Mouse (Mus musculus): ENCODE measurements at regions not wholly inside any gene's neighbourhood (a gene's known extent, or its start where the extent isn't known, plus 50 kb on each side); places are given as distances from the start of the nearest gene placed in this dataset.

DNA sequence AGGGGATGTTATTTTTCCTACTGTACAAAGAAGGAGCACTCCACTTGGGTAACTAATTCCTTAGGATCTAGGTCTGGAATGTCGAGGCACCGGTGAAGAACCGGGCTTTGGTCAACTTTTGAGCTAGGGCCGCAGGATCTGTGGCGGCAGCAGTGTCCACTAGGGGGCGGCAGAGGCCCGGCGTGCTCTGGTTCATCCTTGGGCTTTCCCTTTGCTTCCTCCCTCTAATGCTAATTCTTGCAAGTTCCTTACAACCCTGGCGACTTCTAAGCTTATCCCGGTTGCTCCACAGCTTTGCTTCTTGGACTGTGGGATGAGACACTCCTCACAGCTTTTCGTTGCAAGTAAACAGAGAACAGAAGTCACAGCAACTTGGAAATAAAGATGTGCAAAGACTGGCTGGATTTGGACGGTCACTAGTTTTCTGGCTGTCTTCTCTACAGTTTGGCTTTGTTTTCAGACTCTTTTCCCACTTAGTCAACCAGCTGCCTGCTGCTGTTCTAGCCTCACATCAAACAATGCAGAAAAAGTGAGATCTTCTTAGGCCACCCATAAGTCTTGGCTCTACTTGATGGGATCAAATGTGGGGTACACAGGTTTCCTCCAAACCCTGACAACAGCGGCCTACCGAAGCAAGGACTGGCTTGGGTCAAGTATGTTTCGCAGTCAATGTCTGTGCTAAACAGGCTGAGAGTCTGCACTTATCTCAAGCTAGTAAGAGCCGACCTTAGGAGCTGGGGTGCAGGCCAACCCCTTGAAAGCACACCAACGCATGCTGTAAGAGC, 51.2 kb upstream of the Tmem72 start:
- peak; percentile 85 to 91 for DNase-seq
- intact Hi-C loops (cut with DNase I): loop anchor here (5.0 kb wide), 4 partner anchors 116 to 1059 kb away; partner anchors contain the start of genes Cxcl12 and Depp1

DNA sequence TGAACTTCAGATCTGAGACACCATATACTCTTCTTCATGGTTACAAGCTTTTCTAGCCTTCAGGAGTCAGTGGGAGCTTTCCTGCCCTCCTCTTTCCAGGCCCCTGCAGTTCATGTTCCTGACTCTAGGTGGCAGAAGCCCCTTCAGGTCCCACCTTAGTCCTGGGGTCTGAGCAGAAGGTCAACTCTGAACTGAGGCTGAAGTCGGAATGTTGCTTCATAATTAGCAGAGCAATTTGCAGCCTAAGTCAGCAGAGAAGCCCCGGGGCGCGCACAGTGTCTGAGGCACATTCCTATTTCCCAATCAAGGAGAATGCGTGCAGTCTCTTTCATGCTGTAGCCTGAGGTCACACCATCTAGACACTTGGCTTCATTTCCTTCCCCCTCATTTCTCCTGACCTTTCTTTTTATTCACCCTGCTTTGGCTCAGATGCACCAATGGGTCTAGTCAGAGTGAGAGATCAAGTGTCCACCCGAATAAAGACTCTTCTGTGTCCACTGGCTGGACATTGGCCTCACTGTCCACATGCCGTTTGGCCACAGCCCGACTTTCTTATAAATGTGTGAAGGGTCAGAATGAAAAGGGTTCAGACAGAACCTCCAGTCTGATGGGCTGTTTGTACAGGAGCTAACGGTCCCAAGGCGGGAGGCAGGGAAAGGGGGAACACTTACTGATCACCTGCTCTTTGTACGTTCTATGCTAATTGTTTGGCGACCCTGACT, 58.4 kb upstream of the Tmem72 start:
- DNase-seq: peak; percentile 53 to 66
- intact Hi-C loops (cut with DNase I): no loop called here

DNA sequence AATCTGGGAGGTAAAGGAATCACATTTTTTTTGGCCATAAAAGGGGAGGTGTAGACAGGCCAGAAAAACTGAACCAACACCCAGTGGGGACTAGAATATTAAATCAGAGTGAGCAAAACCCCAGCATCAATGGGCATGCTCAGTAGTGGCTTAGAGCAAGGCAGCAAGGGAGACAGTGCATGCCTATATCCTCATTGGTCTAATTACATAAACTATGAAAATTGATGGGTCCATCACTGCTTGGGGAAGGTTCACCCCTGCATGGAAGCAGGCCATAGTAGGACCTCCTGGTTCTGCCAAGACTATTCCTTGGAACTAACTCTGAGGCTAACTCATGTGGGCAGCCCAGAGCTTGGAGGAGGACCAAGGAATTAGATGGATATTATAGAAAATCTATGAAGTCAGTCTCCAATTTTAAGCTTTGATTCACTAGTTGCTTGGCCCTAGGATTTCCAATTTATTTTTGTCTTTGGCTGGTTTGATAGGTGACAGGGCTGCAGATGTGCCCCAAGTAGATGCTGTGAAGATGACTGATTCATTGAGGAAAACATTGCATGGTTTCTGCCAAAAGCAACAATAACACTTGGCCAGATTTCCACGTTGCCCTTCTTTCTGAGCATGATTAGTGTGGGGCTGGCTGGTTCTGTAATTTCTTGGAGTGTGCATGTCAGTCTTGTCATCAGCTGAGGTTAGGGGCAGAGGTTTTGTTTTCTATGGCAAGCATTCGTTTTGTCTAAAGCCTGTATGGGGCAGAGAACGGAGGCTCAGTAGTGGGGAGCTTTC, 70.0 kb upstream of the Tmem72 start:
- intact Hi-C loops (cut with DNase I): no loop called here
- no peak for DNase-seq

DNA sequence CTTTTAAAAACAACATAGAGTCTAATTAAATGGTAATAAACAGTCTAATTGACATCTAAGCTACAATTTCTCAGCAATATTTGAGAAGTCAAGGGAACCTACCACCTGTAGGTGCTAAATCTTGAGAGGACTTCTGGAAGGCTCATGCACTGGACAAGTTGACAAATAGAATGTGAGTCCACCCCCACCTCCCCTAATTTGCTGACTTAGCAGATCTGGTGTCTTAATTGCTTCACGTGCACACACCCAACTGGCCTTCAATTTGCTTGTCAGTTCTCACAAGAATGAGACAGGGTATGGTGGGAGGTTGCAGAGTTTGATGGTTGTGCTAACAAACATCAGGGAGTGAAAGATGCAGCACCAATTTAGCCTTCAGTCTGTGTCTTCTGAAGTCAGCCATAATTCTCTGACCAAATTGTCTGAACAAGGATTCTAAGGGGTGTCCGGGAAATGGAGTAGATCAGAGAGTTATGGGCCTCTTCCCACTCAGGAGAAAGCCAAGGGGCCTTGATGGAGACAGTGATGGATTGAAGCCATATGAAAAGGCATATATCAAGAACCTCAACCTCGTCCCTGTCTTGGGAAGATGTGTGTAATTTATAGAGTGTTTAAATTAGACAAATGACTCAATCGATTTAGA, 76.7 kb upstream of the Tmem72 start:
- intact Hi-C loops (cut with DNase I): no loop called here
- no peak for DNase-seq

DNA sequence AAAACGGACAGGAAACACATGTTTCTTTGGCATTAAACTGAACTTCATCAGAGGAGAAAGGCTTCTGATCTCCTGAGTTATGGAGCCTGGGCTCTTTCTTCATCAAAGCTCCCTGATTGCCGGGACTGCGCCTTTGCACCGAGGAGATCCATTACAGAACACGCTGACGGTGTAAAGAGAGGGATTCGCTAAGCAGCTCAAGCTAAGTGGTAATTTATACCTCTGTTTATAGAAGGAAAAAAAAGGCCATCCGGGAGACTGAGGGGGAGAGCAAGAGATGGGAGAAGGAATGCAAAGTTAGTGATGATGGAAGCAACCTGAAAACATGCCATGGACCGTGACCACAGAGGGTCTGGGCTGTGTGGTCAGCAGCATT, 77.2 kb upstream of the Tmem72 start:
- no peak for DNase-seq
- intact Hi-C loops (cut with DNase I): no loop called here

DNA sequence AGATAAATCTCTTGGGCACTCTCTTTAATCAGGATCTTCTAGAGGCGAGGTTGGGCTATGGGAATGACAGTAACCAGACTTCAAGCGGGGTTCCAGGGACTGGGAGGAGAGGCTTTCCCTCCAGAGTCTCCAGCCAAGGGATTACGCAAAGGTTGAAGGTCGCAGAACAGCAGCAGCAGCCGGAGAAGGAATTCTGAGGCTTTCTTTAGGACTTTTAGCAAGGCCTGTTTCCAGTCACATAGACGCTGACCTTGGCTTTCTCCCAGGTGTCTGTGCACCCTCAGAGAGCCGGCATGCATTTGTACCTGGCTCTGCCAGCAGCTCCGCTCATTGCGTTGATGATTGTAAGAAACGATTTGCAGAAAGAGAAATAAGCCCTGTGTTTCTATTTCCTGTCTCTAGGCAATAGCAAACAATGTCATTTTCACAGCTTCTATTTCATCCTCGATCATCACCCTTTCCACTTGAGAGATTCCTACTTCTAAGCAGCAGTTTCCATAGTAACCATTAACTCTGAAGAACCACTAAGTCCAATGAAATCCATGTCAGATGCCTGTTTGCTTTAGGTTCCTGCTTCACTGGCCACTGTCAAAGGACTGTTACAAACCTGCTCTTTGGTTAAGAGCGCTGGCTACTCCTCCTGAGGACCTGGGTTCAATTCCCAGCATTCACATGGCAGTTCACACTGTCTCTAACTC, 104.7 kb upstream of the Tmem72 start:
- DNase-seq: peak; percentile 64 to 66
- intact Hi-C loops (cut with DNase I): no loop called here

DNA sequence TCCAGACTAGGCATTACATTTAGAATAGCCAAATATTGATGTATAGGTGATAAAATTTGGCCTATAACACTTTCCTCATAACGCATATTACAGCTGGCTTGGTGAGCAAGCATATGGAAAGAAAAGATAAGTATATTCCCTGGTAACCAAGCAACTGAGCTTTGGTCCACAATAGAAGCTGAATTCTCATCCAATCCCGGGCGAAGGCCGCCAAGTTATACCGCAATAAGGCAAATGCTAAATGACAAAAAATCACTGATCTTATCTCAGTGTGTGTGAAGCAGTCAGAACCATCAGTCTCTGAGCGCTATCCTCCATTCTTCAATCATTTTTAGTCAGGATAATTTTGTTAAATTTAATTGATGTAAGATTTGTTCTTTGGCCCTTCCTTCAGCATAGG, 105.9 kb upstream of the Tmem72 start:
- DNase-seq: no peak
- intact Hi-C loops (cut with DNase I): no loop called here

DNA sequence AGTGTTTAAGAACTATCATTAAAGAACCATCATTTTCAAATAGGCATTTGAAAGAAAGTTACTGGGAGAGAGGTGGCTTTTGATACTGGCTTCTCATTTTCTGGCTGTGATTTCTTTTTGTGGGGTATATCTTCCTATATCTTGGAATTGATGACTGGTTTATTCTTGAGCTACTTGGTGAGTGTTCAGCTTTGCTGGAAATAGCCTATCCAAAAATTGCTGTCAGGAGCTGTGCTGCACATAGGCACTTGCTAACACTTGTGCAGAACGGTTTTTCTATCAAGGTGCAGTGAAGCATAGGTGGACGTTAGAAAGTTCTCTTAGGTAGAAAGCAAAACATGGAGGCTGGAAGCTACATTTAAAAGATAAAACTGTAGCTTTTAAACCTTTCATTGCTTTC, 108.9 kb upstream of the Tmem72 start:
- no peak for DNase-seq
- intact Hi-C loops (cut with DNase I): no loop called here

DNA sequence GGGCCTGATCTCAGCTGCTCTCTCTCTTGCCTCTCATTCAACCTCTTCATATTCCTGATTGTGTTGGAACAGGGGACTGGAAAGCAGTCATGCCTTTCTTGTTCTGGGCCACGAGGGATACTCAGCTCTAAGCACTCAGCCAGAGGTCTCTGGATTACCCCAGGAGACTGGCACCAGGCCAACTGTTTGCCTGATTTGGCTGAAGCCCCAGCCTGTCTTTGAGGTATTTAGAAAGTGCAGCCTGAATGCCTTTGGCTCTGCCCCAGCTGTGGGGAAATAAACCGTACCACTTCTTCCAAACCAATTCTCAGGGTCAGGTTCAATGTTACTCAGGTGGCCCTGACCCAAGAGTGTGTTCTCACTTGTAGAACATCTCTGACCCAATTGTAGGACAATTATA, 112.6 kb upstream of the Tmem72 start:
- peak; percentile 88 to 89 for DNase-seq
- intact Hi-C loops (cut with DNase I): no loop called here

DNA sequence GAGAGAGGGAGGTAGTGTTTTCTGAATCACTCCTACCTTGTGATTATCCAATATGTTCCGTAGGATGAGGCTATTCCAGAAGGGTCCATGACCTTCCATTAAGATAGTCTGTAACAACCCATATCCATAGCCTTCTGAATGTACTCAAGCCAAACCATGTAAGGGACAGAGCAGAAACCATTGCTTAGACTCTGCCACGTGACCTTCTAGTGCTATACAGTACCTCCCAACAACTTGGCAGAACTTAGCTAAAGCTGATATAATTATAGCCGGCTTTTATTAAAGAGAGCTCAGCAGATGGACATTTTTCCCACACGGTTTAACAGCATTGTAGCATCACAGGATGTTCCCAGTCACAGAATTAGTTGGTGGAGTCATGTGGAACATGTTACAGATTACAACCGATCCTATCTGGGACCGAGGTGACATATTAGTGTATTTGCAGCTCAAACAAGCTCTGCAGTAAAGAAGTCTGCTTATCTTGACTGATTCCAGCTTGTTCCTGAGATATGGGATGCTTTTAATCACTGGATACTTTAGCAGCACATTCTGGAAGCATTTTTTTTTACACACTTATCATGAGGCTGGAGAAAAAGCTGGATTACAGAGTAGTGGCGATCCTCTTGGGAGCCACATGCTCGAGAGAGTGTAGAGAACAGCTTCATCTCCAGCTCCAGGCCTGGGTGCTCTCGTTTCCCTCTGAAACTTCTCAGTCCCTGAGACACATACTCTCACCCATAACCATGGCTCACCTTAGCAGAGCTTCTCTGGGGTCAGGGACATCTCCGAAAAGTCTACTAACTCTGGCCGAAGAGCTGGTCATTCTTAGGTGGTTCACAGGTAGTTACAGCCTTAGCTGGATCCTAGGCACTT, 129.5 kb upstream of the Tmem72 start:
- peak; percentile 5 to 19 for DNase-seq
- intact Hi-C loops (cut with DNase I): no loop called here

DNA sequence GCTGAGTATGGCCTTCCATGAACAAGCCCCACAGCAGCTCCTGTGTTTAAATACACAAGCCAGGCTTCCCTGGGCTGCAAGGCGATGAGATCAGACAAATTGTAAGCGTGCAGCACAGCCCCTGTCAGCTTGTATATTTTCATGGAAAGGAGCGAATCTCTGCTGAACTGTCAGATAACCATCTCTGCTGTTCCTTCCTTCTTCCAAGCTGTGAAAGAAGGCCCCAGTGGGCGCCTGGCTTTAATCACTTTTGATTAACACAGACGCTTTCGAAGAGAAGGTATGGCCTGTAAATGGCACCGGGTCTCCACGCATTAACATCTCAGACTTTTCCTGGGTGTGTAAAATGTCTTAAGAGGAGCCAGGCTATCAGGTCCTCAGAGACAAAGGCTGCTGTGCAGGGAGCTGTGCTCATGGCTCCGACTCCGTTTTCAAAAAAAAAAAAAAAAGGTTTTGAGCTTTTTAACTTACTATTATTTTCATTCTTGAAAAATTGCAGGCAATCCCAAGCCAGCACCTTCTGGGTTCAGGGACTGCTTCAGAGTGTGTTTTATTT, 131.9 kb upstream of the Tmem72 start:
- intact Hi-C loops (cut with DNase I): no loop called here
- no peak for DNase-seq

DNA sequence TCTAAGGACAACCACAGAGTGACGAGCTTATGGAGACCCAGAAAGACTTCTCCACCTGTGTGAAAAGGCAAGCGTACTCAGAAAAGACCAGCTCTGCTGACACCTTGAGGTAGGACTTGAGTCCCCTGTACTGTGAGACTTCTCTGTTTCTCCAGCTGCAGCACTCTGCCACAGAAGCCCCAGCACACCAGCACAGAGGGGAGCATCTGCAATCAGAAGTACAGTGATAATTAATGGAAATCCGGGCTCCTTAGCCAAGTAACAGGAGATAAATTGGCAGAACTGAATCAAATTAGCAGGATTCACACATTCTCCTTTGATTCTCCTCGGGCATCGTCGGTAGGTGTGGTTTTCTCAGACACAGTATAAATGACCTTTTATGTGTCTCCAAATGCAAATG, 137.3 kb upstream of the Tmem72 start:
- intact Hi-C loops (cut with DNase I): no loop called here
- DNase-seq: no peak

DNA sequence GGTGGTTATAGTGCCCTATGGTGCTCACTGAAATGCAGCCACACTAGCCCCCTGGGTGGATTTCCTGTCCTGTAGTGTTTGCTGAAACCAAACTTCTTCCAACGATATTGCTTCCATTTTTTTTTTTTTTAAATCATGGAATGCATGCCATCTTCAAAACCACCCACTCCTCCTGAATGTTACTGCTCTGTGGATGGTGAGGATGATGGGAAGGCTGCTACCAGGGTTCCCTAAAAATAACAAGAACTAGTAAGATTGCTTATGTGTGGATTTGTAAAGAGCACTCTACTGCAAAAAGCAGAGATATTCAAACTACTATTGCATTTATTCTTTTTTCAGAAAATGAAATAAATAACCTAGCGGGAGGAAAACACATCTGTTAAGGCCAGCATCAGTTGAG, 139.4 kb upstream of the Tmem72 start:
- intact Hi-C loops (cut with DNase I): no loop called here
- DNase-seq: no peak

DNA sequence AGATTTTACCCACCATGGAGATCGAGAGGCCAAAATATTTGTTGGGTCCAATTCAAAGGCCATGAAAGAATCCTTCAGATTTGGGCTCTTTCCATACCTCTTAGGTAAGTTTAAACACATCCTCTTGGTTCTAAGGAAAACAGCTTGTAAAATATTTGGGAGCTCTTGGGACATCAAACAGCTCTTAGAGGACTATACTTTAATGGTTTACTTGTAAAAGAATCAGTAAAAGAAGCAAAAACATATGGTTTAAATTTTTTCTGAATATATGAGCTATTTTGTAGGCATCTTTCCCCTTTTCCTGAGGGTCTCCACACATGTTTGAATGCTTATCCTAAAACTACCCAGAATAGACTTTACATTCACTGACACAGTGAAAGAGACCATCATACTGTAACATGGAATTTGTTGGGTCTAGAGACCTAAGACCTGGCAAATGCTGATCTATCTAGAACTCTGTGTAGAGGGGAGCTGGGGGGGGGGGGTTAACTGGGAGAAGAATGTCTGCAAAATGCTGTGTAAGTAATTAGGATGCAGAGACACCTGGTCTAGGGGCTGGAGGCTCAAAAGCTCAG, 140.3 kb upstream of the Tmem72 start:
- intact Hi-C loops (cut with DNase I): no loop called here
- no peak for DNase-seq

DNA sequence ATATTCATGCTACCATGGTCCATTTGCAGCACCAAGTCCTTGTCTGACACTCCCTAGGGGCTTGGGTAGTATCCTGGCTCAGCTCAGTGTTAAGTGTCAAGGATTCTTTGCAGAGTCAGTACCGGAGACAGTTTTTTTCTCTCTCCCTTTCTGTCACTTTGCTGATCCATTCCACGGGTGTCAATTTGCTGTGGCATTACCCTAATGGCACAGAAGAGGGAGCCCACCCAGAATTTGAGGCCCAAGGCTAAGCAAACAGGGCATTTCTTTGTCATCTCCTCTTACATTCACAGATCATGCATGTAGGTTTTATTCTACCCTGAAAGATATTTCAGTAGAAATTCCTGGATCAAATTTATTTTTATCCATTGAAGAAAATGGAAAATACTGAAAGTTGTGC, 146.4 kb upstream of the Tmem72 start:
- intact Hi-C loops (cut with DNase I): no loop called here
- DNase-seq: no peak

DNA sequence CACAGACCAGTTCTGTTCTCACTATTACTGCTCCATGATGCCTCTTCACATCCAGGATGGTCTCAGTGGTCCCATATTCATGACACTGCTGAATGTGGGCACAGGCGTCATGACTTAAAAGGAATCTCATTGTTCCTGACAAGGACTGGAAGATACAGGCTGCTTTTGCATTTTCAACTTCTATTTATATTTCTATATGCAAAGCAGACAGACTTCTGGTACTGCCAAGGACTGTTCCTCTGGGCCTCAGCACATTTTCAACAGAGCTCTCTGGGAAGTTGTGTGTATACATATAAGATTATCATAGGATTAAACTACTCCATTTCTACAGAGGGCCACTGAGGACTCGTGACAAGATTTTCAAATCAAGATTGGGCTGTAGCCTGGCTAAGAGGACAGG, 146.9 kb upstream of the Tmem72 start:
- intact Hi-C loops (cut with DNase I): no loop called here
- no peak for DNase-seq

DNA sequence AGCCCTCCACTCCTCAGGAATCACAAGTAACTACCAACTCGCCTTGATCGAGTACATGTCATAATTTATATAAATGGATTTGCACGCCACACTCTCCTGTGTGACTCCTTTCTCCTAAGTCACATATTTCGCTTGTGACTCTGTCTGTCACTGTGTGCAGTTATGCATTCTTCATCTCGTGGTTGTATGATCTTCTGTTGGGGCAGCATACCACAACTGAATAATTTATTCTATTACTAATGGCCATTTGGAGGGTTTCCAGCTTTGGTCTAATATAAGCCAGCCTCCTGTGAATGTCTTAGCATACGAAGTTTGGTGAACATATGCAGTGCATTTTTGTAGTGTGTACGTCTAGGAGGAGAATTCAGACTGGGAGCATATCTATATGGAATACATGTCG, 176.6 kb upstream of the Tmem72 start:
- intact Hi-C loops (cut with DNase I): no loop called here
- DNase-seq: no peak

DNA sequence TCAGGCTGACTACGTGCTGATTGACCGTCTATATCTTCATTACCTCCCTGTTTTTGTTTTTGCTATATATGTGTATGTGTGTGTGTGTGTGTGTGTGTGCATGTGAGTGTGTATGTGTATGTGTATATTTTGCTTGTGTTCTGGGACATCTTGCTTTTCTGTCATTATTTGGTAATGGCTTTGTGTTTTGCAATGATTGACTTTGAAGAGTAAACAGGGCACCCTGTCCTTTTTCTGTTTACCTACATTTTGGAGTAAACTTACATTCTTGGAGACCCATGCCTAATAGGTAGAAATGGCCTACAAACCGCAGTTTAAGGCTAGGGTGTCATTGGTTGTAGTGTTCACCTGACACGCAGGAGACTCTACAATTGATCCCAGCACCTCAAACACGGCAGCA, 177.5 kb upstream of the Tmem72 start:
- DNase-seq: no peak
- intact Hi-C loops (cut with DNase I): no loop called here

DNA sequence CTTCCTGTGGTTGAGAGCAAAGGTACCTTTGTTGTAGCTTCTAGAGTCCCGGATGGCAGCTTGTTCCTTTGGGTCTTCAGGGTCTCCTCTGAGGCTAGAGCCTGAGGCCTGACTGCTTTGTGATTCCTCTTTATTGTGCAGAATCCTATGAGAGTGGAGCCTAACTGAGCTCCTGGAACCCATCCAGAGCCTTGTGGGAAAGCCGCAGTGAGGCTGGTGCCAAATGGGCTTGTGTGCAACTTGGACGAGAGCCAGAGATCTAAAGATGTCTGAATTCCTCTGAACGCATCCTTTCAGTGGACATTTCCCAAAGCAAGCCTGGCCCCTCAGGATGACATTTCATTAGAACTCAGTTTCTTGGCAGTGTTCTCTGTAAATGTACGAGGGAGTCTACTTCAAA, 178.4 kb upstream of the Tmem72 start:
- DNase-seq: peak; percentile 46 to 59
- intact Hi-C loops (cut with DNase I): no loop called here
